Mouse (Mus musculus) G1E (cell line): ENCODE measurements around the gene Ccl20. TPM values are rescaled to one million over a fixed set of nuclear protein-coding genes. Genes with fewer than 3 reads are reported as not detected.

Experiments used
- ATAC-seq: 2 replicates; pipeline ENCODE4 v1.8.0; 2016; ENCODE audit warnings: mild to moderate bottlenecking; ENCODE audit not compliant: insufficient number of reproducible peaks, poor library complexity, low FRiP score, severe bottlenecking; ENCODE audit errors: extremely low read depth
- DNase-seq: peaks from one replicate; pipeline ENCODE4 v3.0.0; 2012; ENCODE audit warnings: low spot score
- H3K27me3 ChIP-seq: 2 replicates; pipeline ENCODE4 v1.6.1; 2012; ENCODE audit warnings: mild to moderate bottlenecking, low read length, inconsistent platforms; ENCODE audit not compliant: insufficient read depth
- H3K36me3 ChIP-seq: replicated peaks from 2 replicates; pipeline ENCODE3; 2012; ENCODE audit warnings: mild to moderate bottlenecking, inconsistent platforms
- H3K4me1 ChIP-seq: 2 replicates; pipeline ENCODE4 v1.6.1; 2012; ENCODE audit warnings: low read depth, low read length, inconsistent platforms, mixed read lengths; ENCODE audit not compliant: insufficient read depth
- H3K4me3 ChIP-seq: 2 replicates; pipeline ENCODE4 v1.5.1; 2012; ENCODE audit warnings: low read depth, mild to moderate bottlenecking, inconsistent platforms, low read length, moderate library complexity, mixed read lengths
- H3K9me3 ChIP-seq: replicated peaks from 2 replicates; pipeline ENCODE4 v1.6.1; 2012; ENCODE audit warnings: inconsistent platforms
- CTCF ChIP-seq: IDR thresholded peaks from 2 replicates; pipeline ENCODE4 v1.5.1; 2012; ENCODE audit warnings: low read depth, low read length, inconsistent platforms, mixed read lengths
- GATA1 ChIP-seq: IDR thresholded peaks from 2 replicates; pipeline ENCODE4 v1.6.1; 2012; ENCODE audit warnings: borderline replicate concordance, low read length, inconsistent platforms, mixed read lengths
- GATA2 ChIP-seq: IDR thresholded peaks from 2 replicates; pipeline ENCODE4 v1.6.1; 2012; ENCODE audit warnings: low read depth, low read length, inconsistent platforms, borderline replicate concordance
- POLR2AphosphoS5 ChIP-seq: IDR thresholded peaks from 2 replicates; pipeline ENCODE4 v1.6.1; 2012; ENCODE audit warnings: low read depth, low read length, inconsistent platforms; ENCODE audit not compliant: insufficient replicate concordance
- TAL1 ChIP-seq: conservative IDR thresholded peaks from 2 replicates; pipeline ENCODE4 v1.6.1; 2012; ENCODE audit warnings: low read depth, low read length, inconsistent platforms, mixed read lengths
- polyA plus RNA-seq: library from polyadenylated mRNA; stranded (reverse); fragments of >175 nt; gene quantifications from 2 replicates; pipeline ENCODE4 v1.2.3, GENCODE M21; 2012
- total RNA-seq, 2 experiments: library from RNA; stranded (forward) in 1 of 2; stranded (reverse) in 1 of 2; fragments of 200-1000 nt in 1 of 2; fragments of >200 nt in 1 of 2; fragmentation: Nextera tagmentation in 1 of 2; gene quantifications; 2 replicates each; pipeline ENCODE4 v1.2.3; 2014 to 2017

Gene Ccl20
- not detected in 2 replicates for total RNA-seq (2014; fragmentation: Nextera tagmentation)
- 0.12 and 0.66 TPM in 2 replicates for total RNA-seq (2017)
- polyA plus RNA-seq: not detected in 2 replicates

DNA sequence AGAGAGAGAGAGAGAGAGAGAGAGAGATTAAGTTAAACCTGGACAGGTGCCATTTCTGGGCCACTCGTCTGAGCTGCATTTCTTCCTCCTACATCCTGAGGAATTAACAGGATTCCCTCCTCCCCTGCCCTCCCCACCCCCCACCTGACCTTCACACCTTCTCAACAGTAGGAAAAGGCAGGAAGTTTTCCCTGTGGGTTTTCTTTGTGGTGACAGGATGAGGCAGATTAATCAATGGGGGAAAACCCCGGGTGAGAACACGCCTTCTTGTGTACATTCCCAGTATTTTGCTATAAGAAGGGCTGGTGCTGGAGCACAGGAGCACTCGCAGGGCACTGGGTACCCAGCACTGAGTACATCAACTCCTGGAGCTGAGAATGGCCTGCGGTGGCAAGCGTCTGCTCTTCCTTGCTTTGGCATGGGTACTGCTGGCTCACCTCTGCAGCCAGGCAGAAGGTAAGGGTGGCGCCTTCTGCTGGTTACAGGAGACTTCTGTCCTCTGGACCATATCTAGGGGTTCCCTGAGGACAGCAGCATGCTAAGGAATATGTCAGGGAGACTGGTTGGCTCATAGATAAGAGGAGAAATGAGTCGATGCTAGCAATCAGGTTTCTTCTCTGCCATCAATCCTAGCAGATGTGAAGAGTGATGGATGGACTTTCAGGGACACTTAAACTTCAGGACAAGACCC, at the start of gene Ccl20:
Gene Ccl20 (plus strand): TSS at position 320 of the 691 bp plus-strand sequence.
- Histone ChIP-seq H3K4me3 (no peak within 1 kb of the TSS), H3K9me3 (no peaks in the 10 kb centered on the region), H3K36me3 (no peaks in the 10 kb centered on the region), H3K4me1 (no peaks in the 10 kb centered on the region), H3K27me3 (no peaks in the 10 kb centered on the region; the same call in 1 of the 2 replicates)
- ATAC-seq (no peak), DNase-seq (no peak)
- TF ChIP-seq POLR2AphosphoS5: no peak
- no peak for TF ChIP-seq TAL1
- TF ChIP-seq GATA2: no peak
- TF ChIP-seq GATA1: no peak
- no peak for TF ChIP-seq CTCF

DNA sequence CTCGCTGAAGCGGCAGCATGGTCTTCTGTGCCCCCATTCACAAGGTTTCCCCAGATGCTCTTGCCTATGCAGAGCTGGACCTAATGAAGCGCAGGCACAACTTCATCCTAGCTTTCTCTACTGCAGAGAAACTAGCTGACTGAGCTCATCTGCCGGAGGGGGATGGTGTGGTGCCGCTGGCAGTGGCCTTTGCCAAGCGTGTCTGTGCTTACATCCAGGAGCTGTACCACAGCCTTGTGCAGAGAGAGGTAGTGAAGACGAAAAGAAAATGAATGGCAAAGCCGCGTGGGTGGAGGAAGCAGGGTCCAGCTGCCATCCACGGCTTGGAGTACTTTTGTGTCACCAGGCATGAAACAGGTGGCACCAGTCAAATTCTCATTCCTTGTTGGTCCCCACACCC, 49.4 kb upstream of the Ccl20 start:
- no peak overlapping the region for H3K4me3 ChIP-seq
- no peaks in the 10 kb centered on the region for H3K36me3 ChIP-seq
- DNase-seq (no peak), ATAC-seq (no peak)
- no peaks in the 10 kb centered on the region for H3K4me1 ChIP-seq
- peaks cover 9% of the 10 kb centered on the region for H3K27me3 ChIP-seq
- TF ChIP-seq GATA2 (no peak), TAL1 (no peak), GATA1 (no peak), CTCF (no peak), POLR2AphosphoS5 (no peak)
- H3K9me3 ChIP-seq: no peaks in the 10 kb centered on the region

DNA sequence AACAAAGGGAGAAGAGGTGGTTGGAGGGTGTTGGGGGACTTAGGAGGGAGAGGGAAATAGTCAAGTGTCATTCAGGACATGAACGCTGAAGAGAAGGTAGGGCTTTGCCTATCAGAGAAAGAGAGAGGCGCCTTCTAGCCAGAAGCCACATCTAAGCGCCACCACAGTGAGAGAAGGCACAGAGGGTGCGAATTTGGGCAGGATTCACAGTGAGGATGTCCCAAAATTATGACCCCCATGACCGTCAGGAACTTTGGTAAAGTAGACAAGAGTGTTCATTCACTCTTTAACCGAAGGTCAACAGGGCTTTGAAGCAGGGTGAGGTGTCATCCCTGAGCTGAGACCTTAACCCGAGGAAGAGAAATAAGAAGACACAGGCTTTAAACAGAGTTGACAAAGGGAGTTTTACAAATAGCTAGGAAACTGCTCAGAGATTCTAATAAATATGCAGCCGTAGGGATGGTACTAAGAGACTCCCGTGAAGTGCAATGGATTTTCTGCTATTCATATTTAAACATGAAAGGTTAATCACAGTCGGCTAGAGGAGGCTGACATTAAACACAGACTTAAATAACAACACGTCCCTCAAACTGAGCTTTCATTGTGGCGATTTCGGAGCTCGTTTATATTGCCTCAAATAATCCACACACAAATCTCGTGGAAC, 40.9 kb upstream of the Ccl20 start:
- Histone ChIP-seq H3K36me3 (no peaks in the 10 kb centered on the region), H3K4me3 (no peak overlapping the region), H3K9me3 (no peaks in the 10 kb centered on the region), H3K4me1 (no peaks in the 10 kb centered on the region), H3K27me3 (peaks cover 2% of the 10 kb centered on the region)
- TF ChIP-seq CTCF (no peak), GATA2 (no peak), POLR2AphosphoS5 (no peak), GATA1 (no peak), TAL1 (no peak)
- ATAC-seq (no peak), DNase-seq (no peak)

DNA sequence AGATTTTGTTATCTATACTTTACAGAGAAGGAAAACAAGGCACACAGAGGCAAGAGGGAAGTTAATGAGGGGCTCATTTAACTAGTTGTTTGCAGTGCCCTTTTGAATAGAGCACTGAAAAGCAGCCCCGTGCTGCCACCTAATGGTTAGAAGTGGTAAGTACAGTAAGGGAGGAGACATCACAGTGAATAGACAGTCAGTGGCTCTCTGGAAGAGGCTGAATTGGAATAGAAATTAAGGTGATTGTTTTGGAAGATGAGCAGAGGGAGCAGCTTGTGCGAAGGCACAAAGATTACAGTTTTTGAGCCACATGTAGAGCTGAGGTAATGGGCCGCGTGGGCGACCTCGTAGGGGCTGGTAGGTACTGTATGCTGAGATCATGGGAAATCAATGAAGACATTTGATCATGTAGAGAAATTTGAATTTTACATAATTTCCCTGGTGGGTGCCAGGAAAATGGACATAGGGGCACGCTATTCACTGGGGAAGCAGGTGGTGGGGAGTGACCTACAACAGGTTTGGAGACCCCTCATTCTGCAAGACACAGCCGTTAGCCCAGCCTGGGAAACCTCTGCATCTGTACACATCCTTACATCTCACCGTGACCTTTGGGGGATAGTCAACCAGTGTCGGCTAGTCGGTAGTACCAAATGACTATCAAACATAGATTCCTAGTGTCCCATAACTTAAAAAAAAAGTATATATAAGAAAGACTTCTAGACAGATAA, 40.2 kb upstream of the Ccl20 start:
- Histone ChIP-seq H3K36me3 (no peaks in the 10 kb centered on the region), H3K9me3 (no peaks in the 10 kb centered on the region), H3K4me3 (no peak overlapping the region), H3K4me1 (no peaks in the 10 kb centered on the region), H3K27me3 (peaks cover 2% of the 10 kb centered on the region)
- peak; percentile 30 for DNase-seq
- TF ChIP-seq GATA2: no peak
- TF ChIP-seq POLR2AphosphoS5: no peak
- TF ChIP-seq GATA1: no peak
- TF ChIP-seq CTCF: peak; percentile 93
- no peak for TF ChIP-seq TAL1
- ATAC-seq: peak; percentile 45; the same call in 1 of the 2 replicates

DNA sequence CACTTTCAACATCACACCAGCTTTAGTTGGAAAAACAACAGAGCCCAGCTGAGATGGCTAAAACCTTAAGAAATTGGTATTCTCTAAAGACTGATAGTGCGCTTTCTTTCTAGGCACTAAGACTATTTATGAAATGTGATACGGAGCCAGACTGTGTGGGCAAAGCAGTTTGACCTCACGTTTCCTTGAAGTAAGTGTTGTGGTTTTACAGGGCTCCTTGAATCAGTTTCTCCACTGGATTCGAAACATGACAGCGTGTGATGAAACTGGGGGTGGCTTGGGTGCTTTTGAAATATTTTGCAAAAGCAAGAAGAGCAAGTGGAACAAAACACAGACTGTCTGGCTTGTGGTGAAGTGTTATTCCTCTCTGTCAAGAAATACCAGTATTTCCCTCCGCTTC, 39.5 kb upstream of the Ccl20 start:
- H3K27me3 ChIP-seq: peaks cover 2% of the 10 kb centered on the region
- H3K36me3 ChIP-seq: no peaks in the 10 kb centered on the region
- no peak for TF ChIP-seq CTCF
- TF ChIP-seq GATA2: no peak
- TF ChIP-seq GATA1: no peak
- TF ChIP-seq TAL1: no peak
- TF ChIP-seq POLR2AphosphoS5: no peak
- H3K4me3 ChIP-seq: no peak overlapping the region
- no peaks in the 10 kb centered on the region for H3K9me3 ChIP-seq
- no peak for DNase-seq
- no peak for ATAC-seq
- H3K4me1 ChIP-seq: no peaks in the 10 kb centered on the region

DNA sequence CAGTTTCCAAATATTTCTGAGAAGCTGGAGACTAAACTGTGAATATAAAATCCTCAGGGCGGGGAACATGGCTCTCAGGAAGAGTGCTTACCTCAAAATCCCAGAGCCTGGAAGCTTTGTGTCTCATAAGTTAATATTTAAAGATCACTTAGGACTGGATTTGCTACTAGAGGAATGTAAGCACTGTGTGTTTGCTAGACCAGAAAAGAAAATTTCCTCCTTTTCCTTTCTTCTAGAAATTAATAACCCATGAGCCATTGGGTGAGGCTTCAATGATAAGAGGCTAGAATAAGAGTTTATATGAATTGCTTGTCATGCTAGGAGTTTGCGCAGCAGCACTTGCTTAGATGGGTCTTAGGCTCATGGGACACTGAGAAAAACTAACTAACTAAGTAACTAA, 31.8 kb upstream of the Ccl20 start:
- no peaks in the 10 kb centered on the region for H3K9me3 ChIP-seq
- H3K4me1 ChIP-seq: no peaks in the 10 kb centered on the region
- no peak overlapping the region for H3K4me3 ChIP-seq
- DNase-seq (no peak), ATAC-seq (no peak)
- TF ChIP-seq GATA2 (no peak), POLR2AphosphoS5 (no peak), CTCF (no peak), GATA1 (no peak), TAL1 (no peak)
- H3K27me3 ChIP-seq: no peaks in the 10 kb centered on the region
- H3K36me3 ChIP-seq: no peaks in the 10 kb centered on the region
